Mouse (Mus musculus) lung, postnatal 4 days (tissue): ENCODE results near the gene Dock2.
"Not testable (repeated sequence)": the region's sequence is repeated elsewhere in the genome, so short reads cannot be mapped to it uniquely, and the experiment has no call there.

Experiments
- DNase-seq, 2 experiments: peaks; one replicate each; pipeline ENCODE4 v3.0.0; 2021

Dock2 gene

DNA sequence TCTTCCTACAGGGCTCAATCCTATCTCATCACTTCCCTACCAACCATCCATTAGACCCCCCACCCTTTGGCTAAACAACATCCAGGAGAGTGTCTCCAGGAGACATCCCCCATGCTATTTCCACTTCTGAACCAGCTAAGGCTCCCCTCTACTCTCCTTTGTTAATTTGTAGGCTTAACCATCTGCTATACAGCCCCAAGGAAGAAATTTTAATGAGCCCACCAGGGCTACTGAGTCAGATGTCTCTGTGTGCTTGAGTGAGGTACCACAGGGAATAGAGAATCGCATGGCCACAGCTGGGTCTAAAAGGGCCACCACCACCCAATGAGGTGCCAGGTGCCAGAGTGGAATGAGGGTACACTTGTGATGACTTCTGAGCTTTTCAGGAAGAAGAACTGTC is 519.6 kb downstream of the Dock2 start:
- no peak for DNase-seq

DNA sequence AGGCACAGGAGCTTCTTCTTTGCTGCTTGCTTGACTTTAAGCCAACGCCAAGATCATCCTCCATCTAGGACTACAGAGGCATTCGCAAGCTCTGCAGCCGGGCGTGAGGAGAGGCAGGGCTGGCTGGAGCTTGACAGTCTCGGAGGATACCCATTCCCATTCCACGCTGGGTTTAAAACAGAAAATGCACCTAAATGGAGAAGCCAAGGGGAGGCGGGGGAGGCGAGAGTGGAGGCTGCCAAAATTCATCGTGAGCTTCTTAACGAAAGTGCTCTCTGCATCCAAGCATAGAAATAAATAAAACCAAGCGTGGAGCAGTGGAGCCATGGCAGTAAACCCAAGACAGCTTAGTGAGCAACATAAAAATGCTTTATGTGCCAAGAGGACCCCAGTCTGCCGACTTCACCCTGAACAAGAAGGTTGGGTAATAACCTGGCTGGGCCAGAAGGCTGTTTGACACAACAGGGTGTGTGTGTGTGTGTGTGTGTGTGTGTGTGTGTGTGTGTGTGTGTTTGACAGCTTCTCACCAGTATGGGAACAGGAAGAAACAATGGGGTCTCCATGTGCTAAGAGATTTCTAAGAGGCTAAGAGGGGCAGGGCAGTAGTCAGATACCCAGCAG is 524.7 kb downstream of the Dock2 start:
- DNase-seq = no peak

- no peak for DNase-seq
These were observed 526.0 kb downstream of the Dock2 start for GRCm38 (mm10) chr11:34257548-34258189.

DNA sequence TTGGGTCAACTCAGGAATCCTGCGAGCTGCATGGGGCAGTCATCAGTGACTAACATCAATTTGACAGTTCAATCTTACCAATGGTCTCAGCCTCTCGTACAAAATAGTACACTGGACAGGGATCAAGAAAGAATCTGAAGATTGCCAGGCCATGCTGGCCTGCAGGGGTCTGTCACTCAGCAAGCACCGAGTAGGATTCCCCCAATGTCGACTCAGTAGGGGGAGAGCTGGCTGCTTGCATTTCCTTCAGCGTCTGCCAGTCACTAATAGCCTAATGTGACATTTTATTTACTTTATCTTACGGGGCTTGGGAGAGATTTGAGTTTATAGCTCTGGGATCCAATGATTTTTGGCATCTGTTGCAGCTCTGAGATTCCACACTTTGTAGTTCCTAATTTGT is 540.7 kb downstream of the Dock2 start:
- no peak for DNase-seq

DNA sequence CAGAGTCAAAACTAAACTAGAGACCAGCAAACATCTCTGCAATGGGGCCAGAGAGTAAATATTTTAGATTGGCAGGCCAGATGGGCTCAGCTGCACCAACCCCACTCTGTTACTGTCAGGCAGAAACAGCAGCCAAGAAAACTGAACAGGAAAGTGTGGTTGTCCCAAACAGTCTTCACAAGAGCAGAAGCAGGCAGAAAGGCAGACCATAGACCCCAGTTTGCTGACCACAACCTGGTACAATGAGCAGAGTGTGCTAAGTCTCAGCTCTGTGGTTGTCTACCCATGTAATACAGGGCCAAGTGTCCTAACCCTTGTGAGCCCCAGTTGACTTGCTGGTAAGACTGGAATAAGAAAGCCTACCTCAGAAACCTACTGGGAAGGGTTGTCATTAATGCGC is 543.4 kb downstream of the Dock2 start:
- no peak for DNase-seq

DNA sequence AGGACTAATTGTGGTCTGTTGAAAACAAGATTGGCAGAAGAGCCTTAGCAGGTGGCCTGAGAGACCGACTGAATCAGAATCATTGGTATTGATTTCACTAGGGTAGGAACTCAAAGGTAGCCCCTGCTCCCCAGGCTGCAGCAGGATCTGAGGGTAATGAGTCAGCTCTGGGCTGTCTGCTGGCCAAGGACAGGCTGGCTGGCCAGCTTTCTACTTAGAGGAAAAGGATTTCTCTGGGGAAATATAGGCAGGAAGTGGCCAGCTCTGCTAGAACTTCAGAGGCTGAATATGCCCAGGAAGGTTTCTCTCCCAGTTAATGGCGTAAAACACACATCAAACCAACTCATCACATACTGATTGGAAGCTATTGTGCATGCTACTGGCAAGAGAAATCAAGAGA is 544.0 kb downstream of the Dock2 start:
- DNase-seq = no peak

DNA sequence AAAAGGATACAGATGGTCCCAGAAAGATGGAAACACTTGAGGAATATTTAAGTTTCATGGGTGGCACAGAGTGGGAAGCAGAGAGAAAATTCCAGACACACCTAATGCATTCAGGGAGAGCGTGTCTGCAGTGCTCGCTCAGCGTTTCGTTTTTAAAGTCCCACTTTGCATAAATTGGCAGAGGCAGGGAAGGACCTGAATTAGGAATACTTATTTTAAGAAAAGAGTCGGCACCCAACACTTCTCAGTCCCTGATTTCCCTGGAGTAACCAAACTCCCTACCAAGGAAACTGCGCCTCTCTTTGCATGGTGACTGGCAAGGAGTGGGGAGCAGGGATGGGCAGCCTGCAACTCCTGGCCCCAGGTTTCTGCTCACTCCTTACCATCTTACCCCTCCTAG is 546.8 kb downstream of the Dock2 start:
- no peak for DNase-seq

- peak in 1 of 2 experiments; percentile 11 for DNase-seq
These were observed 547.5 kb downstream of the Dock2 start for GRCm38 (mm10) chr11:34236091-34236759.

DNA sequence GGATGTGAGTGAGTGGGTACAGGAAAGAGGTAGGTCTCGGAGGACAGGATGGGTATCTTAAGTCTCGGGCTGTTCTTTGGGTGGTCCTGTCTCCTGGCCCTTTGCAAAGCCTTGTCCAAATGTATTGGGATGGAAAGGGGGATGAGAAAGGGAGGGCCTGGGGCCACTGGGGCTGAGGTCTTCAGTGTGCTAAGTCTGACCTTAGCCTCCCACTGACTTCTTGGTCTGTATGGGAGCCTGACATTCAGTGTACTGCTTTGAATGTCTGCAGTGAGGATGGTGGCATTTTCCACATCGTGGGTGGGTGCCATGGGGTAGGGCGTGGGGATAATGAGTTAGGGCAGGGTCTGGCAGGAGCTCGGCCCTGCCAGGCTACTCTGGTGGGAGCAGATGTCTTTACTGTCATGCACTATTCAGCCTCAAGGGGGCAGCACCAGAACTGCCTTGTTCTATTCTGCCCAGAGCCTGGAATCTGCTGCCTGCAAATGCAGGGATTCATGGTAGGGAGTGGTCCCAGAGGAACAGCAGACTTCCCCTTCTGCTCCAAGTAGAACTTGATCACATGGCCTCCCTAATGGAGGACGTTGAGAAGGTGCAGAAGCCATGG is 554.8 kb downstream of the Dock2 start:
- peak in 1 of 2 experiments; percentile 61 for DNase-seq

- no peak for DNase-seq
These were observed 556.5 kb downstream of the Dock2 start for GRCm38 (mm10) chr11:34227180-34227579.

GRCm38 (mm10) chr11:34220596-34220995 is 563.1 kb downstream of the Dock2 start:
- DNase-seq = not testable (repeated sequence)

DNA sequence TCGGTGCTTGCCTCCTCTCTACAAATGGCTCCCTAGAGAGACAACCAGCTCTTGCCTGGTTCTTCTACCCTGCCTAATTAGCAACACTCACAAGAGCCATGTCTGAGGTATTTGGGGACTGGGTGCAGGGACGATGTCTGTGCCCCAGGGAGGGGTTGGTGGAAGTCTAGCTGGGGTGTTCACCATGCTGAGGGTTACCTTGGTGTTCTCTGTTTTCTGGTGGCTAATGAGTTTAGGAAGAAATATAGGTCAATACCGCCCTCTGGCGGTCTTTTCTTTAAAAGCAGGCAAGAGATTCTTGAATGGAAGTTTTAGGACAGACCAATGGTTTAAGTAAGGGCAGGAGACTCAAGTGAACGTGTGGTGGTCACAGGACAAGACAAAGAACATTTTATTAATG is 570.8 kb downstream of the Dock2 start:
- DNase-seq = peak in 1 of 2 experiments; percentile 66

GRCm38 (mm10) chr11:34207989-34208388 is 575.7 kb downstream of the Dock2 start, which contains the start of gene Foxi1:
Foxi1 (minus strand) TSS chr11:34208089.
- DNase-seq = no peak

DNA sequence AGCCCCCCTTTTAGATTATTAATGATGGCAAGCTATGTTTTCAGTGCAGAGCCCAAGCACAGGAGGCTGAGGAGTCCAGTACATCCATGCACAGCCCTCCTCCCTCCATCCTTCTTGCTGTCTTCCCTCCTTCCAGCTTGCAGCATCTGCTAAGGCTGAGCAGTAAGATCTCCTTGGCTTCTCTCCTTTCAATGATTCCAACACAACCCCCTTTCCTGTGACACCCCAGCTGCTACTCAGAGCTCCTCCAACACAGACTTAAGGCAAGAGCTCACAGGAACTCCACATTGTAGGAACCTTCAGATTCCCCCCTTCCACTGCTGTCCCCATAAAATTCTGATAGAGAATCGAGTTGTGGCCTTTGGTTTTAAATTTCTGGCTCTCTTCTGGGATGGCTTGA is 580.9 kb downstream of the Dock2 start:
- DNase-seq = no peak

- no peak for DNase-seq
These were observed 588.5 kb downstream of the Dock2 start for GRCm38 (mm10) chr11:34195142-34195541.

GRCm38 (mm10) chr11:34194158-34194941 is 589.3 kb downstream of the Dock2 start:
- no peak for DNase-seq

GRCm38 (mm10) chr11:34193658-34194057 is 590.0 kb downstream of the Dock2 start:
- DNase-seq = no peak

DNA sequence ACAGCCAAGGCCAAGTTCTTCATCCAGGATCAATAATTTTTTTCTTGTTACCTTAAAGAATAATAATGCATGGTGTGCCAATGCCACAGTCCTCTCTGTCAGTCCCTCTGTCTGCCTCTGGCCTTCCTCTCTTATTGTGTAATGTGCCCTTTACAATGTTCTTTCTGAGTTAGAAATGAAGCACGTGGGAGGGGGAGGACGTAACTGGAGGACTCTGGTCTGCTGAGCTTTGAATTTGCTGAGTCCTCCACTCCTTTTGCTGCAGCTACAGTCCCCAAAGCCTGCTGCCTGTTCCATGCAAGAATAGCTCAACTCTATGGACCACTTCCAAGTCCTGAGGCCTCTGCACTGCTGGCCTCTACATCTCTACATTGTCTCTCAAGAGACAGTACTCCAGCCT is 599.4 kb downstream of the Dock2 start:
- DNase-seq = no peak

- DNase-seq = peak; percentile 69 to 91
These were observed 602.2 kb downstream of the Dock2 start for GRCm38 (mm10) chr11:34181214-34182117.

GRCm38 (mm10) chr11:34178752-34179151 is 604.9 kb downstream of the Dock2 start:
- no peak for DNase-seq
